Mouse (Mus musculus): ENCODE data around the gene Ldlrad3. TPM values are rescaled to one million over a fixed set of nuclear protein-coding genes. Genes with fewer than 3 reads are reported as not detected.

The Ldlrad3 gene
- total and polyA plus RNA-seq, 3 experiments = 3.5 to 6.1 TPM; not detected in 1

- no peaks in the 10 kb centered on the region for H3K27me3 ChIP-seq (ENCODE audit: control insufficient read depth in 1 of 2, insufficient read depth in 2 of 2, low read length in 2 of 2)
- no peak for TF ChIP-seq ZKSCAN1 (IDR thresholded peaks at IDR 0.05; ENCODE audit: low read depth, low read length)
- TF ChIP-seq RAD21 (IDR thresholded peaks at IDR 0.05; ENCODE audit: low read depth, low read length) = no peak
- no peak for TF ChIP-seq TBP (IDR thresholded peaks at IDR 0.05; ENCODE audit: low read depth, low read length)
- TF ChIP-seq MAZ (IDR thresholded peaks at IDR 0.05; ENCODE audit: low read depth, low read length) = no peak
- TF ChIP-seq MEF2A (IDR thresholded peaks at IDR 0.05; ENCODE audit: extremely low read depth, insufficient replicate concordance, low read depth, low read length, poor library complexity, severe bottlenecking) = no peak
- no peak for TF ChIP-seq NRF1 (IDR thresholded peaks at IDR 0.05; ENCODE audit: insufficient read depth, low read depth, low read length, poor library complexity, severe bottlenecking)
- TF ChIP-seq GABPA (IDR thresholded peaks at IDR 0.05; ENCODE audit: low read depth, low read length) = no peak
- TF ChIP-seq SMC3 (IDR thresholded peaks at IDR 0.05; ENCODE audit: low read depth, low read length) = no peak
- no peak for TF ChIP-seq ZMIZ1 (IDR thresholded peaks at IDR 0.05; ENCODE audit: low read depth, low read length)
- no peak for TF ChIP-seq POLR2A (IDR thresholded peaks at IDR 0.05; ENCODE audit: control insufficient read depth in 1 of 2, insufficient read depth in 1 of 2, low read depth in 1 of 2, low read length in 2 of 2, poor library complexity in 1 of 2)
- TF ChIP-seq USF1 (IDR thresholded peaks at IDR 0.05; ENCODE audit: low read depth, low read length) = no peak
- TF ChIP-seq MXI1 (IDR thresholded peaks at IDR 0.05; ENCODE audit: low read depth, low read length) = no peak
- no peak for TF ChIP-seq TAL1 (IDR thresholded peaks at IDR 0.05; ENCODE audit: low read length)
- no peak for TF ChIP-seq CHD1 (IDR thresholded peaks at IDR 0.05; ENCODE audit: low read depth, low read length)
- no peak for TF ChIP-seq NELFE (IDR thresholded peaks at IDR 0.05; ENCODE audit: low read depth, low read length)
- no peak for TF ChIP-seq RCOR1 (IDR thresholded peaks at IDR 0.05; ENCODE audit: low read depth, low read length)
- H3K9ac ChIP-seq (ENCODE audit: control insufficient read depth, low read depth, low read length, poor library complexity, severe bottlenecking) = no peak overlapping the region
- no peak overlapping the region for H3K27ac ChIP-seq (ENCODE audit: control insufficient read depth, low read depth, low read length)
- no peaks in the 10 kb centered on the region for H3K36me3 ChIP-seq (ENCODE audit: control insufficient read depth in 1 of 2, insufficient read depth in 2 of 2, low read length in 2 of 2)
- no peaks in the 10 kb centered on the region; the same call in 1 of the 2 replicates for H3K79me2 ChIP-seq (ENCODE audit: control insufficient read depth, insufficient read depth, low read length, poor library complexity)
- no peak overlapping the region for H3K4me3 ChIP-seq (ENCODE audit: control insufficient read depth in 1 of 2, insufficient read depth in 1 of 2, low read depth in 2 of 2, low read length in 2 of 2)
- no peaks in the 10 kb centered on the region for H3K9me3 ChIP-seq (replicated peaks; ENCODE audit: insufficient read depth, low read length)
- no peaks in the 10 kb centered on the region for H3K4me1 ChIP-seq (ENCODE audit: control insufficient read depth in 1 of 2, insufficient read depth in 2 of 2, low read length in 2 of 2)
- DNase-seq (ENCODE audit: low read depth, low spot score) = no peak
Observed at GRCm38 (mm10) chr2:102118988-102119460, 67.2 kb downstream of the Ldlrad3 start.

- DNase-seq (ENCODE audit: low read depth, low spot score) = no peak
- Histone ChIP-seq H3K79me2 (ENCODE audit: control insufficient read depth, insufficient read depth, low read length, poor library complexity) (no peaks in the 10 kb centered on the region; the same call in 1 of the 2 replicates), H3K9me3 (replicated peaks; ENCODE audit: insufficient read depth, low read length) (no peaks in the 10 kb centered on the region), H3K27me3 (ENCODE audit: control insufficient read depth in 1 of 2, insufficient read depth in 2 of 2, low read length in 2 of 2) (no peaks in the 10 kb centered on the region), H3K9ac (ENCODE audit: control insufficient read depth, low read depth, low read length, poor library complexity, severe bottlenecking) (no peak overlapping the region), H3K4me3 (ENCODE audit: control insufficient read depth in 1 of 2, insufficient read depth in 1 of 2, low read depth in 2 of 2, low read length in 2 of 2) (no peak overlapping the region), H3K36me3 (ENCODE audit: control insufficient read depth in 1 of 2, insufficient read depth in 2 of 2, low read length in 2 of 2) (no peaks in the 10 kb centered on the region), H3K4me1 (ENCODE audit: control insufficient read depth in 1 of 2, insufficient read depth in 2 of 2, low read length in 2 of 2) (no peaks in the 10 kb centered on the region), H3K27ac (ENCODE audit: control insufficient read depth, low read depth, low read length) (no peak overlapping the region)
- TF ChIP-seq HCFC1 (IDR thresholded peaks at IDR 0.05; ENCODE audit: low read depth, low read length) = no peak
- TF ChIP-seq CHD2 (IDR thresholded peaks at IDR 0.05; ENCODE audit: low read length) = no peak
- no peak for TF ChIP-seq RCOR1 (IDR thresholded peaks at IDR 0.05; ENCODE audit: low read depth, low read length)
- no peak for TF ChIP-seq ETS1 (IDR thresholded peaks at IDR 0.05; ENCODE audit: low read depth, low read length)
- TF ChIP-seq CTCF (IDR thresholded peaks at IDR 0.05 in 2 of 3, conservative IDR thresholded peaks at IDR 0.05 in 1 of 3; ENCODE audit: control insufficient read depth in 1 of 3, insufficient read depth in 1 of 3, low read depth in 2 of 3, low read length in 3 of 3, poor library complexity in 1 of 3, severe bottlenecking in 1 of 3) = no peak
- no peak for TF ChIP-seq USF2 (IDR thresholded peaks at IDR 0.05; ENCODE audit: borderline replicate concordance in 1 of 2, insufficient read depth in 1 of 2, low read depth in 1 of 2, low read length in 2 of 2)
- TF ChIP-seq ZKSCAN1 (IDR thresholded peaks at IDR 0.05; ENCODE audit: low read depth, low read length) = no peak
- TF ChIP-seq GATA1 (IDR thresholded peaks at IDR 0.05; ENCODE audit: low read depth, low read length) = no peak
- no peak for TF ChIP-seq JUND (IDR thresholded peaks at IDR 0.05; ENCODE audit: low read depth, low read length)
- no peak for TF ChIP-seq ZMIZ1 (IDR thresholded peaks at IDR 0.05; ENCODE audit: low read depth, low read length)
- TF ChIP-seq GABPA (IDR thresholded peaks at IDR 0.05; ENCODE audit: low read depth, low read length) = no peak
- TF ChIP-seq SMC3 (IDR thresholded peaks at IDR 0.05; ENCODE audit: low read depth, low read length) = no peak
- TF ChIP-seq MXI1 (IDR thresholded peaks at IDR 0.05; ENCODE audit: low read depth, low read length) = no peak
- no peak for TF ChIP-seq KAT2A (conservative IDR thresholded peaks at IDR 0.05; ENCODE audit: low read depth, low read length)
Observed at GRCm38 (mm10) chr2:102117402-102117760, 68.8 kb downstream of the Ldlrad3 start.
